Mouse (Mus musculus) heart, embryonic 13.5 days (tissue): ENCODE results near the gene Ak4. TPM values are rescaled to one million over a fixed set of nuclear protein-coding genes. Genes with fewer than 3 reads are reported as not detected.

Source experiments
- ATAC-seq: fragments of 200-750 bp; cut with Nextera tagmentation; 2 replicates; pipeline ENCODE4 v1.8.0; 2017; ENCODE audit warnings: moderate TSS enrichment; ENCODE audit not compliant: insufficient number of reproducible peaks, low FRiP score, low TSS enrichment; ENCODE audit errors: extremely low read depth
- H3K27ac ChIP-seq: fragments of 300-500 bp; sonication (generic); replicated peaks from 2 replicates; pipeline ENCODE4 v1.5.1; 2015; ENCODE audit warnings: moderate library complexity, mild to moderate bottlenecking, inconsistent platforms
- H3K27me3 ChIP-seq: fragments of 300-500 bp; sonication (generic); replicated peaks from 2 replicates; pipeline ENCODE4 v1.6.1; 2015; ENCODE audit warnings: mild to moderate bottlenecking, inconsistent platforms
- H3K36me3 ChIP-seq: fragments of 300-500 bp; sonication (generic); 2 replicates; pipeline ENCODE4 v1.6.1; 2015; ENCODE audit warnings: mild to moderate bottlenecking, inconsistent platforms
- H3K4me1 ChIP-seq: fragments of 300-500 bp; sonication (generic); 2 replicates; pipeline ENCODE4 v1.6.1; 2015; ENCODE audit warnings: inconsistent platforms
- H3K4me2 ChIP-seq: fragments of 300-500 bp; sonication (generic); 2 replicates; pipeline ENCODE4 v1.6.1; 2015; ENCODE audit warnings: inconsistent platforms, mild to moderate bottlenecking, moderate library complexity
- H3K4me3 ChIP-seq: fragments of 300-500 bp; sonication (generic); 2 replicates; pipeline ENCODE4 v1.5.1; 2015; ENCODE audit warnings: moderate library complexity, mild to moderate bottlenecking, inconsistent platforms
- H3K9ac ChIP-seq: fragments of 300-500 bp; sonication (generic); 2 replicates; pipeline ENCODE4 v1.6.1; 2015; ENCODE audit warnings: inconsistent platforms, mild to moderate bottlenecking, moderate library complexity
- H3K9me3 ChIP-seq: fragments of 300-500 bp; sonication (generic); 2 replicates; pipeline ENCODE4 v1.6.1; 2016; ENCODE audit warnings: inconsistent platforms
- WGBS: fragments of 180-500 bp; shearing (Covaris S2); methylation state at CpG from one replicate; pipeline ENCODE4 v1.1.7; 2015; ENCODE audit warnings: mixed read lengths; 5-methylcytosine and 5-hydroxymethylcytosine counted together
- polyA plus RNA-seq: library from polyadenylated mRNA; unstranded; fragments of >200 nt; fragmentation: Nextera tagmentation; extraction: Ambion mirVana; gene quantifications from 2 replicates; pipeline ENCODE4 v1.2.1, GENCODE M21; 2015

Gene Ak4
- polyA plus RNA-seq, 1 experiment from 2014 or later, result 18.9 TPM

GRCm38 (mm10) chr4:101393292-101393711 is 25.8 kb upstream of the Ak4 start:
- WGBS, result 20% methylated on average over 5 of the region's 5 CpGs
- peak; percentile 37; the same call in 1 of the 2 replicates for ATAC-seq
- Histone ChIP-seq H3K4me2 (peak overlapping the region; percentile 22; the same call in 1 of the 2 replicates), H3K4me3 (no peak overlapping the region), H3K36me3 (no peaks in the 10 kb centered on the region), H3K4me1 (peaks cover 12% of the 10 kb centered on the region), H3K27me3 (no peaks in the 10 kb centered on the region), H3K27ac (0 out of 2 replicates have a peak overlapping the region, but pooled peaks have one; percentile 6), H3K9me3 (no peaks in the 10 kb centered on the region), H3K9ac (no peak overlapping the region)

DNA sequence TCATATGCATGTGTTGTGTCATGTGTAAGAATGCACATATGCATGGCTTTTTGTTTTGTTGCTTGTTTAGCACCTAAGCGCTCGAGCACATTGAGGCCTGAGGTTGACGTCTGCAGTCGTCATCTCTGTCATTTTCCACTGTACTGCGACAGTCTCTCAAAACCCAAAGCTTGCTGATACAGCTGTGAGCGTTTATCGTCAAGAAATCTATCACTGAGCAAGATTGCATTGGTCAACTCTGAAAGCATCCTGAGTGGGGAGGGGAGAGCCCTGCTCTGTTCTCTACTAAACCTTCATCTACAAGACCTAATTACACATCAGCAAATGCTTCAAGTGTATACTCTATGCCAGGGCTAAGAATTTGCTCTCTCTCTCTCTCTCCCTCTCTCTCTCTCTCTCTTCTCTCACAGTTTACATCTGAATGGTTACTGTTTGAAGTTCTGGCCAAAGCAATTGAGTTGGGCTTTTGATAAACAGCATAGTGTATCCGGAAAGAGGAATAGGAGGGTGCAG is 24.0 kb upstream of the Ak4 start:
- H3K4me1 ChIP-seq, result peaks cover 15% of the 10 kb centered on the region
- no peak for ATAC-seq
- no peaks in the 10 kb centered on the region for H3K27me3 ChIP-seq
- no peaks in the 10 kb centered on the region for H3K36me3 ChIP-seq
- H3K27ac ChIP-seq, result no peak overlapping the region
- no peak overlapping the region for H3K4me2 ChIP-seq
- no peaks in the 10 kb centered on the region for H3K9me3 ChIP-seq
- no peak overlapping the region for H3K9ac ChIP-seq
- 73% methylated on average over 8 of the region's 8 CpGs for WGBS
- H3K4me3 ChIP-seq, result no peak overlapping the region

- ATAC-seq, result peak; percentile 25; the same call in 1 of the 2 replicates
- Histone ChIP-seq H3K4me1 (peaks cover 3% of the 10 kb centered on the region; the same call in 1 of the 2 replicates), H3K4me2 (no peak overlapping the region)
Measured at GRCm38 (mm10) chr4:101400025-101400594, 19.0 kb upstream of the Ak4 start.

DNA sequence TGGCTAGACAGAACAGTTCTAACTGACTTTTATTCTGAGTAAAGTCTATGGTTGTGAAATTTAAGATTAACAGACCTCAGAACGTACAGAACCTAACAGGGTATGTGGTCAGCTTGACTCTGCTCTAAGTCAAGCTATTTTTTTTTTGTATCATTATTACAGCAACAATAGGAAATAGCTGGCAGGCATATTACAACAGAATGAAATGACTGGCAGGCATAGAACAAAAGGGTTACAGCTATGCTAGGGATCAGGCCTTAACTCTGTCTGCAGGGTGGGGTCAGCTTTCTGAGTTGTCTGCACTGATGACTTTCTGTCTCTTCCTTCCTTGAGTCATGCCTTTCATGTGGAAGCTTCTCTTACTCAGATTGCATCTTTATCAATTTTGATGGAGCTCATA is 17.1 kb upstream of the Ak4 start:
- H3K4me2 ChIP-seq, result no peak overlapping the region
- no peak overlapping the region for H3K27ac ChIP-seq
- no peaks in the 10 kb centered on the region for H3K27me3 ChIP-seq
- peaks cover 3% of the 10 kb centered on the region; the same call in 1 of the 2 replicates for H3K4me1 ChIP-seq
- no peak overlapping the region for H3K9ac ChIP-seq
- ATAC-seq, result no peak
- H3K9me3 ChIP-seq, result peaks cover 5% of the 10 kb centered on the region; the same call in 1 of the 2 replicates
- H3K36me3 ChIP-seq, result no peaks in the 10 kb centered on the region
- no peak overlapping the region for H3K4me3 ChIP-seq
- 68% methylated on average over 1 of the region's 1 CpGs for WGBS

More at GRCm38 (mm10) chr4:101400025-101400594, 19.0 kb upstream of the Ak4 start:
- H3K9ac ChIP-seq, result no peak overlapping the region
- H3K9me3 ChIP-seq, result peaks cover 5% of the 10 kb centered on the region; the same call in 1 of the 2 replicates
- H3K27me3 ChIP-seq, result no peaks in the 10 kb centered on the region
- H3K36me3 ChIP-seq, result no peaks in the 10 kb centered on the region
- H3K4me3 ChIP-seq, result no peak overlapping the region
- no peak overlapping the region for H3K27ac ChIP-seq
- 27% methylated on average over 4 of the region's 4 CpGs for WGBS

GRCm38 (mm10) chr4:101404863-101405262 is 14.2 kb upstream of the Ak4 start:
- Histone ChIP-seq H3K4me2 (no peak overlapping the region), H3K36me3 (no peaks in the 10 kb centered on the region), H3K9me3 (peaks cover 5% of the 10 kb centered on the region; the same call in 1 of the 2 replicates), H3K9ac (no peak overlapping the region), H3K4me1 (peaks cover 3% of the 10 kb centered on the region; the same call in 1 of the 2 replicates), H3K27me3 (no peaks in the 10 kb centered on the region), H3K4me3 (no peak overlapping the region), H3K27ac (no peak overlapping the region)
- no peak for ATAC-seq
- WGBS, result 69% methylated on average over 3 of the region's 3 CpGs

DNA sequence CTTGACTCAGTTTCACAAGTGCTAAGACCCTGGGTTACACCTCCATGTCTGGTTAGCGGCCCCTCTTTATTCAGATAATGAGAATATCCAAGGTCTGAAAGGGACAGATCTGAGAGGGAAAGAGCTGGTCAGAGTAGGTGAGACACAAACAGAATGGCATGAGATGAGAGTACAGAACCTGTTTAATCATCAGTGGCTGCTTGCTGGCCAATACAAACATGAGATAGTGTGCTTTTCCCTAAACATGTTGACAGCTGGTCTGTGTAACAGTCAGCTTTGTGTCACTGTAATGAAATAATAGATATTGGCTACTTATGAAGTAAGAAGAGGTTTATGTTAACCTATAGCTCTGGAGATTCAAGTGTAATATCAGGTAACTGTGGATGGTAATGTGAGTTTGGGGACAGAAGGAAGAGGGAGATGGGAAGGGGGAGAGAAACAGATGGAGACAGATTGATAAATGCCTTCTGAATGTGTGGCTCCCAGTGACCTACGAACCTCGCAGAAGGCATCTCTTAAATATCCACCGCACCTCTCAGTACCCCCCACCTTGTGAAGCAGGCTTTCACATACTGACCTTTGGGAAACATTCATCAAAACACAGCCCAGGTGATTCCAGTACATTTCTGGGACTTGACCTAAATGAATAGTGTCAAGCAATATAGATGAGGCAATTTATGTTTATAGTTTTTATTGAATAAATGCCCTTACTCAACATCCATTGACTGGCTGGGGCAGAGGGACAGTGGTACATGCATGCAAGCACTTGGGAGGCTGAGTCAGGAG is 12.5 kb upstream of the Ak4 start:
- no peak overlapping the region for H3K9ac ChIP-seq
- H3K4me1 ChIP-seq, result no peaks in the 10 kb centered on the region
- no peak overlapping the region for H3K27ac ChIP-seq
- 84% methylated on average over 4 of the region's 4 CpGs for WGBS
- no peaks in the 10 kb centered on the region for H3K36me3 ChIP-seq
- H3K9me3 ChIP-seq, result no peaks in the 10 kb centered on the region
- no peak overlapping the region for H3K4me3 ChIP-seq
- H3K4me2 ChIP-seq, result no peak overlapping the region
- no peak for ATAC-seq
- H3K27me3 ChIP-seq, result no peaks in the 10 kb centered on the region

GRCm38 (mm10) chr4:101416966-101417365 is 2.1 kb upstream of the Ak4 start:
- Histone ChIP-seq H3K4me3 (no peak overlapping the region), H3K27me3 (no peaks in the 10 kb centered on the region), H3K9me3 (no peaks in the 10 kb centered on the region), H3K27ac (no peak overlapping the region), H3K36me3 (no peaks in the 10 kb centered on the region), H3K4me2 (no peak overlapping the region), H3K4me1 (peaks cover 15% of the 10 kb centered on the region), H3K9ac (no peak overlapping the region)
- no peak for ATAC-seq
- WGBS, result 62% methylated on average over 11 of the region's 11 CpGs

DNA sequence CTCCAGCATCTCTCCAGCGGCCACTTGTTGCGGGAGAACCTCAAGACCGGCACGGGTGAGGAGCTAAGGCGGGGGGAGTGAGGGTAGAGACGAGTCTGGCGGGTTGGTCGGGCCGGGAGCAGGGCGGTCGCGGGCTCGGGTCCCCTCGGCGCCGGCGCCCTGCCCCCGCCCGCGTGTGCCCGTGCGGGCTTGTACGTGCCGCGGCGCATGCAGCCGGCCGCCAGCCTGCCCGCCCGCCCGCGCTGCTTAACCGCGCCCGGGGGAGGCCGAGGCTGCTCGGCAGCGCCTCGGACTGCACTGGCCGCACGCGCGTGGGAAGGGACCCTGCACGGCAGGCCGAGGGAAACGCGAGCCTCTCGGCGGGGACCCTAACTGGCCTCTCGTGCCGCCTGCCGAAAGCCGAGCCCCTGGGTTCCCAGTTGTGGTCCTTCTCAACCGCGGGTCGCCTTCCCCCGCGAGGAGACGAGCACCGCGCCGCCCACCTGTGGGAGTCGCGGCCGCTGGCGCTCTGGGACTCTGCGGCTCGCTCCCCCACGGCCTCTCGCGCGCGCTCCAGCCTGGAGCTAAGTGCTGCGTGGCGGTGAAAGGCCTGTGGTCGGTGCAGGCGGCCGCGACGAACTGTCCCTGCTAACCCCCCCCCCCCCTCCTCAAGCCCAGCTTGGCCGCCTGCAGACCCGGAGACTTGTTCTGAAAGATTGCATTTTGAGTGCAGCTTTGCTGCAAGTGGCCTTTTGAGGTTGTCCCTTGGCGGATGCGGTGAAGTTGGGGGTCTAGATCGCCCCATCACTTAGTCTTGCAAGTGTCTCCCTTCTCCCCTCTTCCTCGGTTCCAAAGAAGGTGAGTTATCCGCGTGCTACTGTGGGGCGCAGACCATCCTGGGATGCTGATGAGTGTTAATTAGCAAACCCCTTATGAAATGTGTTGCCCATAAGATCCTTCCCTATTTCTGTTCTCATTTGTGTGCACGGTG is 1.1 kb downstream of the Ak4 start:
- Histone ChIP-seq H3K4me2 (peak overlapping the region; percentile 90), H3K27ac (peak overlapping the region; percentile 80), H3K36me3 (no peaks in the 10 kb centered on the region), H3K4me3 (peak overlapping the region; percentile 76), H3K9ac (peak overlapping the region; percentile 89), H3K27me3 (no peaks in the 10 kb centered on the region), H3K4me1 (peaks cover 36% of the 10 kb centered on the region), H3K9me3 (no peaks in the 10 kb centered on the region)
- 2% methylated on average over 80 of the region's 90 CpGs for WGBS
- peak; percentile 26; the same call in 1 of the 2 replicates for ATAC-seq

DNA sequence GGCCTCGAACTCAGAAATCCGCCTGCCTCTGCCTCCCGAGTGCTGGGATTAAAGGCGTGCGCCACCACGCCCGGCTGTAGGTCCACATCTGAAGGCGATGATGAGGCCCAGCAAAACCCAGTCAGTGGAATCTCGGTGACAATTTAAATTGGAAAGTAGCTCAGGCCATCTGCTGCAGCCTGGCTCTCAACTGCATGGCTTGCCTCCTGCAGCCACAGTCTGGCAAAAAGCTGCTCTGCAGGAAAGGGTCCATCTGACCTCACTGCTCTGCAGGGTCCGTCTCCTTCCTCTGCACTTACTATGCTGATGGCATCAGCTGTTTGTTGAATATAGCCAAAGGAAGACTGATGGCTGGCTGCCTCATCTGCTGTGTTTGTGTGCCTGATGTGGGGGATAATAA is 3.9 kb downstream of the Ak4 start:
- ATAC-seq, result no peak
- H3K9me3 ChIP-seq, result no peaks in the 10 kb centered on the region
- H3K27me3 ChIP-seq, result no peaks in the 10 kb centered on the region
- H3K27ac ChIP-seq, result no peak overlapping the region
- H3K9ac ChIP-seq, result no peak overlapping the region
- WGBS, result 81% methylated on average over 10 of the region's 10 CpGs
- peaks cover 50% of the 10 kb centered on the region for H3K4me1 ChIP-seq
- no peaks in the 10 kb centered on the region for H3K36me3 ChIP-seq
- H3K4me2 ChIP-seq, result no peak overlapping the region
- H3K4me3 ChIP-seq, result no peak overlapping the region

DNA sequence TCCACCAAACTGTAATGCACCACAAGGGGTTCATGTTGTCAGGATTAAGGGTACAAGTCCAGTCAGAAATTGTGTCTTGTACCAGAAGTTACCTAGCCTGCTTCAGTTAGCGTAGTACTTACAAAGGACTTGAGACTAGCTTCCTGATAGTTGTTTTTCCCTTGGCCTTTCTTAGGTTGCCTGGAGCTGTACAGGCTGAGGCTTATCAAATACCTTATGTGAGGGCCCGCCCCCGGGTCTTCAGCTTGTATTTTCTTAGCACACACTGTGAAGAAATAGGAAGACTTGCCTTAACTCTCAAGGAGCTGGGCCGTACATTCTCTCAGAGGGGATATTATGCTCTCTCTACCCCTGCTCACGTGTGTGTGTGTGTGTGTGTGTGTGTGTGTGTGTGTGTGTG is 4.5 kb downstream of the Ak4 start:
- no peak for ATAC-seq
- peaks cover 50% of the 10 kb centered on the region for H3K4me1 ChIP-seq
- H3K9ac ChIP-seq, result no peak overlapping the region
- 70% methylated on average over 5 of the region's 5 CpGs for WGBS
- no peaks in the 10 kb centered on the region for H3K36me3 ChIP-seq
- no peaks in the 10 kb centered on the region for H3K27me3 ChIP-seq
- H3K4me2 ChIP-seq, result no peak overlapping the region
- H3K9me3 ChIP-seq, result no peaks in the 10 kb centered on the region
- H3K4me3 ChIP-seq, result no peak overlapping the region
- H3K27ac ChIP-seq, result no peak overlapping the region

DNA sequence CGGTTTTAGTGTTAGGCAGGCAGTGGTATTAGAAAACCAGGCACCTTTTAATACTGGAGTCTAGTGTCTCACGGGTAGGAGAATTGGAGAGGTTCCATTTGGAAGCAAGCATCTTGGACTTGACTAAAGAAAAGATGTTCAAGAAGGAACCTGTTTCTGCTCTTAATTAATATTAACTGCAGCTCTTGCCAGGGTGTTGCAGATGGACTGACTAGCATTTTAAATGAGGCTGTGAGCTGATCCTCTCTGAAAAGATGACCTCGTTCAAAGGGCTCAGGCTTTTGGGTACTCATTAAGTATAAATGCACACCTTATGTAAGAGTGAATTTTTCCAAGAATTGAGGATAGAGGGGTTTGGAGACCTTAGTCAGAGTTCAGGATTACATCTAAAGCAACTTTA is 5.4 kb downstream of the Ak4 start:
- H3K36me3 ChIP-seq, result no peaks in the 10 kb centered on the region
- peaks cover 50% of the 10 kb centered on the region for H3K4me1 ChIP-seq
- 76% methylated on average over 3 of the region's 3 CpGs for WGBS
- H3K27ac ChIP-seq, result no peak overlapping the region
- no peaks in the 10 kb centered on the region for H3K9me3 ChIP-seq
- no peak overlapping the region for H3K4me2 ChIP-seq
- H3K4me3 ChIP-seq, result no peak overlapping the region
- no peak for ATAC-seq
- no peak overlapping the region for H3K9ac ChIP-seq
- H3K27me3 ChIP-seq, result no peaks in the 10 kb centered on the region
